Mouse (Mus musculus) hindbrain, embryonic 12.5 days (tissue): ENCODE measurements around the gene Lrp2. TPM values are rescaled to one million over a fixed set of nuclear protein-coding genes. Genes with fewer than 3 reads are reported as not detected.

ENCODE experiments used
- ATAC-seq: fragments of 200-750 bp; cut with Nextera tagmentation; 2 replicates; pipeline ENCODE4 v1.8.0; 2017; ENCODE audit warnings: moderate TSS enrichment; ENCODE audit not compliant: low FRiP score
- H3K27ac ChIP-seq: fragments of 300-500 bp; sonication (generic); 2 replicates; pipeline ENCODE4 v1.5.1; 2016; ENCODE audit warnings: mild to moderate bottlenecking
- H3K27me3 ChIP-seq: fragments of 300-500 bp; sonication (generic); 2 replicates; pipeline ENCODE4 v1.6.1; 2016; ENCODE audit warnings: mild to moderate bottlenecking
- H3K36me3 ChIP-seq: fragments of 300-500 bp; sonication (generic); 2 replicates; pipeline ENCODE4 v1.6.1; 2016; ENCODE audit warnings: mild to moderate bottlenecking
- H3K4me1 ChIP-seq: fragments of 300-500 bp; sonication (generic); 2 replicates; pipeline ENCODE4 v1.6.1; 2016
- H3K4me2 ChIP-seq: fragments of 300-500 bp; sonication (generic); replicated peaks from 2 replicates; pipeline ENCODE4 v1.6.1; 2016; ENCODE audit warnings: mild to moderate bottlenecking
- H3K4me3 ChIP-seq: fragments of 300-500 bp; sonication (generic); 2 replicates; pipeline ENCODE4 v1.5.1; 2016; ENCODE audit warnings: mild to moderate bottlenecking
- H3K9ac ChIP-seq: fragments of 300-500 bp; sonication (generic); 2 replicates; pipeline ENCODE4 v1.6.1; 2016; ENCODE audit warnings: mild to moderate bottlenecking, moderate library complexity
- H3K9me3 ChIP-seq: fragments of 300-500 bp; sonication (generic); replicated peaks from 2 replicates; pipeline ENCODE4 v1.6.1; 2016; ENCODE audit warnings: mild to moderate bottlenecking
- WGBS: fragments of 180-500 bp; shearing (Covaris S2); methylation state at CpG from one replicate; pipeline ENCODE4 v1.1.7; 2016; 5-methylcytosine and 5-hydroxymethylcytosine counted together
- polyA plus RNA-seq: library from polyadenylated mRNA; unstranded; fragments of >200 nt; fragmentation: Nextera tagmentation; extraction: Ambion mirVana; gene quantifications from 2 replicates; pipeline ENCODE4 v1.2.1, GENCODE M21; 2016

The Lrp2 gene
- polyA plus RNA-seq, 1 experiment from 2014 or later = 3.2 TPM

DNA sequence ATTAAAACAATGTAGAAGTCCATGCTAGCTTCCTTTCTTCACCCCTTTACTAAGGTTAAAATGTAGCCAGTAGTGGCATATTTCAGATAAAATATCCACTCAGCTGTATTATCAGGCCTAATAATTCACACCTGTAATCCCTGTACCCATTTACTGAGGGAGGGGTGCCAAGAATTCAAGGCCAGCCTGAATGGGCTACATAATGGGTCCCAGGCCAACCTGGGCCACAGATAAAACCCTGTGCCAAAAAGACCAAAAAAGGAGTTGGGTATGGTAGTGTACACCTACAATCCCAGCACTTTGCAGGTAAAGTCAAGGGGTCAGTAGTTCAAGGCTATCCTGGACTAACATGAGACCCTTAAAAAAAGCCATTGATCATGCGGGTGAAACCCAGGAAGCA, 9.3 kb downstream of the Lrp2 start:
- Histone ChIP-seq H3K9ac (no peak overlapping the region), H3K36me3 (no peaks in the 10 kb centered on the region), H3K27ac (no peak overlapping the region), H3K4me2 (no peak overlapping the region), H3K27me3 (no peaks in the 10 kb centered on the region), H3K9me3 (no peaks in the 10 kb centered on the region), H3K4me1 (peaks cover 3% of the 10 kb centered on the region; the same call in 1 of the 2 replicates), H3K4me3 (no peak overlapping the region)
- WGBS = 100% methylated on average over 1 of the region's 1 CpGs
- no peak for ATAC-seq

DNA sequence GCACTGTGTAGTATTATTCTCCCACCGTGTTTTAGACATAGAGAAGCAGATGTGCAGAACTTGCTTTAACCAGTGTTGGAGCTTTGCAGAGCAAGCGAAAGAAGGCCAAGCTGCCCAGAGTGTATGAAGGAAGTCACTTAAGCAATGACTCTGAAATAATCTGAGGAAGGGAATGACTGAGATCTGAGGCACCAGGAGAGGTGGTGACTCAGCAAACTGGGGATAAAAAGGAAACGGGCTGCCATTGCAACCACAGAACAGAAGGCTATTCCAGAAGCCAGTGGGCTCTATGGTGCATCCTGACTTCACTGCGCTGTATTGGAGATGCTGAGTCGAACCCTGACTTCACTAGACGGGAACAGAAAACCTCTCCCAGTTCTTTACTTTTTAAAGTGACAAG, 10.9 kb downstream of the Lrp2 start:
- ATAC-seq = no peak
- no peaks in the 10 kb centered on the region for H3K27me3 ChIP-seq
- no peak overlapping the region for H3K9ac ChIP-seq
- no peak overlapping the region for H3K27ac ChIP-seq
- no peak overlapping the region for H3K4me3 ChIP-seq
- H3K9me3 ChIP-seq = no peaks in the 10 kb centered on the region
- H3K4me2 ChIP-seq = no peak overlapping the region
- H3K4me1 ChIP-seq = peaks cover 3% of the 10 kb centered on the region; the same call in 1 of the 2 replicates
- H3K36me3 ChIP-seq = no peaks in the 10 kb centered on the region
- WGBS = 67% methylated on average over 6 of the region's 6 CpGs

DNA sequence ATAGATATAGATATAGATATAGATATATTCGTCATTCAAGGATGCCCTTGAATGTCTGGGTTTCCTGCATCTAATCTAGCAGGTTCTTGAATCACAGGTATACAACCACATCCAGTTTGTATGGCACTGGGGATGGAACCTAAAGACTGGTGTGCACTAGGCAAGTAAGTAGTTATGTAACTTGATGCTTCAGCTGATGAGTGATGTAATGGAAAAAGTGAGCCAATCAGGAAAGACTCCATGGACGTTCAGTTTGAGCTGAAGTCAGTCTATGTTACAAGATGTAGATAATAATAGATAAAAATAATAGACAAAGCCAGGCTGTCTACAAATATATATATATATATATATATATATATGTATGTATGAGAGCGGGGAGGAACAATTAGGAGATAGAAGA, 11.6 kb downstream of the Lrp2 start:
- no peak overlapping the region for H3K4me2 ChIP-seq
- H3K4me1 ChIP-seq = peaks cover 3% of the 10 kb centered on the region; the same call in 1 of the 2 replicates
- H3K9ac ChIP-seq = no peak overlapping the region
- ATAC-seq = no peak
- H3K27me3 ChIP-seq = no peaks in the 10 kb centered on the region
- no peak overlapping the region for H3K4me3 ChIP-seq
- WGBS = 79% methylated on average over 3 of the region's 3 CpGs
- no peak overlapping the region for H3K27ac ChIP-seq
- no peaks in the 10 kb centered on the region for H3K9me3 ChIP-seq
- H3K36me3 ChIP-seq = no peaks in the 10 kb centered on the region

DNA sequence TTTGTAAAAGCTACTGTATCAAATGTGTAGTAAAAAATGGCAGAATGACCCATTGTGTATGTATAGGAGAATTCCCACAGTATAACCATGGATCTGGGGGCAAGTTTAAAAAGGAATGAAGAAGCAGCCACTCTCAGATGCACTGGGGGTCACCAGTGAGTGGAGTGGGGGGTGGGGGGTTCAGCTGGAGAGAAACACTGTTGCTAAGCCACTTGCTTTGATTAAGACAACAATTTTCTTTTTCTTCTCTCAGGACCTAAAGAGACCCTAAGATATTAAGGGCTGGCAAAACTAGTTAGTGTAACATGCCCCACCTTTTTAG, 12.2 kb downstream of the Lrp2 start:
- ATAC-seq = peak; percentile 58; the same call in 1 of the 2 replicates
- no peak overlapping the region for H3K4me2 ChIP-seq
- H3K36me3 ChIP-seq = no peaks in the 10 kb centered on the region
- H3K4me1 ChIP-seq = peaks cover 3% of the 10 kb centered on the region; the same call in 1 of the 2 replicates
- H3K9me3 ChIP-seq = no peaks in the 10 kb centered on the region
- H3K27ac ChIP-seq = 0 out of 2 replicates have a peak overlapping the region, but pooled peaks have one; percentile 18
- H3K4me3 ChIP-seq = no peak overlapping the region
- no peak overlapping the region for H3K9ac ChIP-seq
- H3K27me3 ChIP-seq = no peaks in the 10 kb centered on the region

DNA sequence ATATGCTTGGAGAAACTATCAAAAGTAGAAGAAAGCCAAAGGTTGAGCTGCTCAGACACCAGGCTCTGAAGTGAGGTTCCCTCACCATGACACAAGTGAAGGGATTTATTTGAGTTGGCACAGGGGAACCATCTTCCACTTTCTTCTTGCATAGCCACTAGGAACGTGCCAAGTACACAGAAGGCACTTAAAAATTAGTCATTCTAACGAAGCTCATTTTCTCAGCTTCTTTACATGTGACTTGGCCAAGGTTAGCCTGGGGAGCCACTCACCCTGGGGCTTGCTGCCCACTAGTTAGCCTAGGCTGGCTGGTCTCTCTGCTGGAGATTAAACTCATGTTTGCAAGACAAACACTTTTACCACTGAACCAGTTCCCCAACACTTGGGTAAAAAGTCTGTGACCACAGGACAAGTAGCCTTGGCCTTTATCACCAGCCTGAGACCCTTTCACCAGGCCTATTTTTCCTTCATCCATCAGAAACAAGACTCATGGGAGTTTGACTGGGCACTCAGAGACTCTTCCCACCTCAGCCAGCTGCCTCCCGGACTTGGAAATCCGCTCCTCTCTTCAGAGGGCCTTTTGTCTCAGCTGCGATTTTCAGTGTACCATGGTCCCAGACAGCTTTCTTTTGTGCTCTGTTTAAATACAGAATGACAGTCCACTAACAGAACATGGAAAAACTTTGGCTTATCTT, 12.7 kb downstream of the Lrp2 start:
- Histone ChIP-seq H3K27me3 (no peaks in the 10 kb centered on the region), H3K9ac (no peak overlapping the region), H3K4me2 (no peak overlapping the region), H3K4me1 (peaks cover 3% of the 10 kb centered on the region; the same call in 1 of the 2 replicates), H3K9me3 (no peaks in the 10 kb centered on the region), H3K27ac (peak overlapping the region; percentile 56), H3K4me3 (no peak overlapping the region), H3K36me3 (no peaks in the 10 kb centered on the region)
- WGBS = 53% methylated on average over 5 of the region's 5 CpGs
- peak; percentile 46; the same call in 1 of the 2 replicates for ATAC-seq

DNA sequence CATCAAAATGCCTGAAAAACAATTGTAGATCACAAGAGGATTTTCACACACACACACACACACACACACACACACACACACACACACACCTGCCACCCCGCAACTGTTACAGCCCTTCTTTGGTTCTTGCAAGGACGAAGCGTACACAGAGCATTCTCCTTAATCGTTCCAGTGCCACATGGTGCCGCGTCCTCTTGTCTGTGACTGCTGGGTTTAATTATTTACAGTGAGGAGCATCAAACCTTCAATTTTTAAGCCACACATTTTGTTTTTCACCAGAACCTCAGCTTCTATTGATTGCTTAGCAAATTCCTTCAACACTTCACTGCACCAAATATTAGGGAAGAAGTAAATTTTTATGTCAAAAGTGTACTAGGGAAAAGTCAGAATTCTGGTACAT, 15.3 kb downstream of the Lrp2 start:
- Histone ChIP-seq H3K36me3 (no peaks in the 10 kb centered on the region), H3K4me3 (no peak overlapping the region), H3K9me3 (no peaks in the 10 kb centered on the region), H3K4me2 (no peak overlapping the region), H3K27me3 (no peaks in the 10 kb centered on the region), H3K9ac (no peak overlapping the region), H3K4me1 (peaks cover 3% of the 10 kb centered on the region; the same call in 1 of the 2 replicates), H3K27ac (no peak overlapping the region)
- 67% methylated on average over 6 of the region's 6 CpGs for WGBS
- ATAC-seq = no peak

DNA sequence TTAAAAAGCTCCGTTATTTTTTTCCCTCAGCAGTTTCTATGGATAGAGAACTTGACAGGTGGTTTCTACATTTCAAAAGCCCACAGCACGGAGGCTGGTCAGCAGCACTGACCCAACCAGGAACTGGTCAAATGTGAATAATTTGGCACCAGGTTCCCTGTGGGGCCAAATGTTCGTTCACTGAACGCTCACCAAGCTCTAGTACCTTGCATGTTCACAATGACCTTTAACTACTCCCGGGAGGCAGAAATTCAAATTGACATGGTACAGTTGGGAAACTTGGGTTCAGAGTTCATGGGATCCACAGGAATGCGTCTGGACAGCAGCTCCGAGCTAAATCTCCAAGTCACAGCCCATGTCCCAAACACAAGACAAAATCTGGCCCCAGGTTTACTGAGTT, 19.6 kb downstream of the Lrp2 start:
- no peak for ATAC-seq
- Histone ChIP-seq H3K27me3 (no peaks in the 10 kb centered on the region), H3K4me3 (no peak overlapping the region), H3K9ac (no peak overlapping the region), H3K4me2 (no peak overlapping the region), H3K36me3 (no peaks in the 10 kb centered on the region), H3K27ac (no peak overlapping the region), H3K4me1 (no peaks in the 10 kb centered on the region), H3K9me3 (no peaks in the 10 kb centered on the region)
- WGBS = 62% methylated on average over 7 of the region's 7 CpGs

DNA sequence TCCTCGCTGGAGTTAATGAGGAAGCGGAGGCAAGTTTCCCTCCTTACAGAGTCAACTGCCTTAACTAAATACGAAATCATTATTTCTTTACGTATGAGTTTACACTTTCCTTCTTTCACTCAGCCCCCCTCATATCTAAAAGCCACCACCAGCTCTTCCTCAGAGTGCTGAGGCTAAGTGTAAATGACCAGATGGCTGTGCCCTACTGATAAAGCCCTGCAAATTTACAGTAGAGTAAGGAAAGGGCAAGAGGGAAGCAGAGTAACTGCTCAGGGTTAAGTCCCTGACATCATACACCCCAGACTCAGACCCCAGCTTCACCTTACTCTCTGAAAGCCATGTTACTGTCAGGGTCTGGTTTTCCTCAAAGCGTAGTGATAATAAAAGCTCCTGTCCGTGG, 22.4 kb downstream of the Lrp2 start:
- Histone ChIP-seq H3K9me3 (no peaks in the 10 kb centered on the region), H3K4me1 (no peaks in the 10 kb centered on the region), H3K36me3 (no peaks in the 10 kb centered on the region), H3K27me3 (no peaks in the 10 kb centered on the region), H3K4me2 (no peak overlapping the region), H3K9ac (no peak overlapping the region), H3K27ac (no peak overlapping the region), H3K4me3 (no peak overlapping the region)
- WGBS = 84% methylated on average over 6 of the region's 6 CpGs
- ATAC-seq = no peak

DNA sequence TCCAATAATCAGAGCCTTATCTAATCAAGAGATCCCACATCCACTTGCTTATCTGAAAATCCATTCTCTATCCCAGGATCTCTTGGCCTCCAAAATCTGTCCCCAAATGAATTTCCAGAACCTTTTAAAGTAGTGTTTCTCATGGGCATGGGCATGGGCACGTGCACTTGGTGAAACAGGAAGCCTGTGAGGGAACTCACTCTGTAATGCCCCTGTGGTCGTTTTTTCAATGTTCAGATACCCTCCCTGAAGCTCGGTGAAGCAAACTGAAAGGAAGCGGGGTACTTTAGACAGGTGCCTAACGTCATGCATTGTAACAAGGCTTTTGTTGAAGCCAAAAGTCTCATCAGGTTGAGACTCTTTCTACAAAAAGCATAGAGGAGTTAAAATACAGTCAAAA, 23.1 kb downstream of the Lrp2 start:
- Histone ChIP-seq H3K4me1 (no peaks in the 10 kb centered on the region), H3K36me3 (no peaks in the 10 kb centered on the region), H3K27ac (no peak overlapping the region), H3K4me3 (no peak overlapping the region), H3K27me3 (no peaks in the 10 kb centered on the region), H3K4me2 (no peak overlapping the region), H3K9me3 (no peaks in the 10 kb centered on the region), H3K9ac (no peak overlapping the region)
- 73% methylated on average over 5 of the region's 5 CpGs for WGBS
- ATAC-seq = no peak

DNA sequence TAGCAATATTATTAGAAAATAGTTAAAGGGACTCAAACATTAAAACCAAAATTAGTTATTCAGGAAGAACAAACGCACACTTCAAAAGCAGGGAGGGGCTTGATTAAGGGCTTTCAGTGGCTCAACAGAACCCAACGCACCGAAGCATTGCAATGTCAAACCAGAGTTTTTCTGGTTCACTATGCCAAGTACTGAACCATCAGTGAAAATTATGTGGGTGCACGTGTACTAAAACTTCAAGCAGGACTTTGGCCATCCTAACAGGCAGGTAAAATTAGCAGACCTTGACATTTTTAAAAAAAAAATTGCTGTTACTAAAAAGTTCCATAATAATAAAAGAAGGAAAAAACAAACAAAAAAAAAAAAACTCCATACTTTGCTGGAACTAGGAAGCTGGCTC, 25.6 kb downstream of the Lrp2 start:
- 81% methylated on average over 4 of the region's 4 CpGs for WGBS
- H3K4me2 ChIP-seq = no peak overlapping the region
- H3K36me3 ChIP-seq = no peaks in the 10 kb centered on the region
- no peak overlapping the region for H3K4me3 ChIP-seq
- no peaks in the 10 kb centered on the region for H3K27me3 ChIP-seq
- ATAC-seq = no peak
- H3K4me1 ChIP-seq = no peaks in the 10 kb centered on the region
- no peak overlapping the region for H3K27ac ChIP-seq
- H3K9me3 ChIP-seq = no peaks in the 10 kb centered on the region
- H3K9ac ChIP-seq = no peak overlapping the region

DNA sequence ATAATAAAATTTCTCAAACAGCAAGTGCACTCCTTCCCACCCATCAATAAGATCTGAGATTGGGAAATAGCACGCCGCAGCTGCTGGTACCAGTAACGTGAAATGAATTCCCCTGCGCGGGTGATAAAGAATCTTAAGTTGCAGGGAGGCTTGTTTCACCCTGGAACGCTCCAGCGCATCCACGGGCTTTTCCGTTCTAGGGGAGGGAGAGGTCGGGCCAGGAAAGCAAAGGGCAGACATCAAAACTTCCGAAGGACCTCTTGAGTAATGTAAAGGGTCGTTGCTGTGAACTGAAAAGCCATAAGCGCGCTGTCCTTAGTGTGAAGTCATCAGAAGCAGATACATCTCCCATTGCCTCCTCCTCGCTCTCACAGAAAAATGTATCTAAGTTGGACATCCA, 26.5 kb downstream of the Lrp2 start:
- Histone ChIP-seq H3K4me1 (no peaks in the 10 kb centered on the region), H3K9me3 (no peaks in the 10 kb centered on the region), H3K27me3 (no peaks in the 10 kb centered on the region), H3K4me2 (no peak overlapping the region), H3K27ac (no peak overlapping the region), H3K36me3 (no peaks in the 10 kb centered on the region), H3K4me3 (no peak overlapping the region), H3K9ac (no peak overlapping the region)
- ATAC-seq = no peak
- 72% methylated on average over 15 of the region's 15 CpGs for WGBS

DNA sequence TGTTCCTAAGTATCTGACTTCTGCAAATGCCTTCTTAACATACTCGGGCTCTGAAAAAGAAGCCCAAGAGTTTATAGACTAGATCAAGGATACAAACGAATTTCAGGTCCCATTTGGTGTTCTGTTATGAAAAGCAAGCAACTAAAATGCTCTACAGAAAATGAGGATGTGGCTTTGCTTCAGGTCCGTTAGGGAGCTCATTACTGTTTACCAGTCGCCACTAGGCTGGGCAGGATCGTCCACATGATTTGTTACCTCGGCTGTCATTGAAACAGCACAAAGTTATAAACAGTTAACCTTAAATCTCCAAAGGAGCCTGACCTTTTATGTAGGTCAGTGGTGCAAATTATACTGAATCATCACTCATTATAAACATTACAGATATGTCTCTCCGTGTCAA, 29.2 kb downstream of the Lrp2 start:
- Histone ChIP-seq H3K4me2 (no peak overlapping the region), H3K4me1 (no peaks in the 10 kb centered on the region), H3K36me3 (no peaks in the 10 kb centered on the region), H3K27ac (no peak overlapping the region), H3K4me3 (no peak overlapping the region), H3K27me3 (no peaks in the 10 kb centered on the region), H3K9me3 (no peaks in the 10 kb centered on the region), H3K9ac (no peak overlapping the region)
- no peak for ATAC-seq
- whole genome bisulfite sequencing = 76% methylated on average over 7 of the region's 7 CpGs

DNA sequence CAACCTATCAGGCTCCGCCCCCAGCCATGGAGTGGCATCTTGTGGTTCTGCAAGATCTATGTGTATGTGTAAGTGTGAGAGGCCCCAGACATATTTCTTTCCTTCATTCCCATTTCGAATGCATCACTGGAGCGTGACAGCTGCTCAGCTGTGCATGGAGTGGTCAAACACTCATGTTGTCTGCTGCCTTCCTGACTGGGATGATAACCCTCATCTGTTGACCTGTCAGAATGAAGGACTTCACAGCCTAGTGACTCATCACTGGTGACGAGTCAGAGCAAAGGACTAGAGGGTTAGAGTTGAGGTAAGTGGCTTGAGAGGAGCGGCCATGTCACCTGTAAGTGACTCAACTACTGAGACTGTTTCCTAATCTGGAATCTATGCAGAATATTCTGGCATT, 34.2 kb downstream of the Lrp2 start:
- 83% methylated on average over 5 of the region's 5 CpGs for WGBS
- H3K27ac ChIP-seq = no peak overlapping the region

More for the DNA sequence above, 34.2 kb downstream of the Lrp2 start:
- no peaks in the 10 kb centered on the region for H3K9me3 ChIP-seq
- no peaks in the 10 kb centered on the region for H3K4me1 ChIP-seq
- no peak overlapping the region for H3K4me3 ChIP-seq
- no peak for ATAC-seq
- H3K36me3 ChIP-seq = no peaks in the 10 kb centered on the region
- H3K9ac ChIP-seq = no peak overlapping the region
- H3K4me2 ChIP-seq = no peak overlapping the region
- H3K27me3 ChIP-seq = no peaks in the 10 kb centered on the region
